Mouse (Mus musculus): ENCODE measurements around the gene Mlf1. TPM values are rescaled to one million over a fixed set of nuclear protein-coding genes. Genes with fewer than 3 reads are reported as not detected.
A peak's percentile ranks its signal among the peaks of the same experiment; 100 is the strongest.

Gene Mlf1
- total RNA-seq (2014; fragmentation: Nextera tagmentation) (1.6 TPM in 1 of 2 replicates, not detected in the other), total RNA-seq (2017) (0.72 and 1.0 TPM in 2 replicates)

DNA sequence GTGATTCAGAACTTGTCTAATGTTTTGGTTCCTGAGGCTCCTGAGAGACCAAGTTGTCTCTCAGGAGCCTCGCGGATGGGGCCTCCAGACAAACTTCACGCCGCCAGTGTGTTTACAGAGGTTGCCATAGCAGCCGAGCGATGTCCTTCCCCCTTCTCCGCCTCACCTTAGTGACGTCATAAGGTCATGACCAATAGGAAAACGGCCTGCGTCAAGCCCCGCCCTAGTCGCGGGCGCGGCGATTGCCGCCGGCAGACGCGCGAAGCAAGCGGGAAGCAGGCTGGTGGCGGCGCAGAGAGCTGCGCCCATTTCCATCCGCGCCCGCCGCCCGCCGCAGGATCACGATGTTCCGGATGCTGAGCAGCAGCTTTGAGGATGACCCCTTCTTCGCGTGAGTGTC lies at the start of gene Mlf1:
Gene Mlf1 (plus strand): TSS at position 226 of the 400 bp plus-strand sequence.
- ATAC-seq (replicated peaks; ENCODE audit: poor library complexity, severe bottlenecking): peak; percentile 100

DNA sequence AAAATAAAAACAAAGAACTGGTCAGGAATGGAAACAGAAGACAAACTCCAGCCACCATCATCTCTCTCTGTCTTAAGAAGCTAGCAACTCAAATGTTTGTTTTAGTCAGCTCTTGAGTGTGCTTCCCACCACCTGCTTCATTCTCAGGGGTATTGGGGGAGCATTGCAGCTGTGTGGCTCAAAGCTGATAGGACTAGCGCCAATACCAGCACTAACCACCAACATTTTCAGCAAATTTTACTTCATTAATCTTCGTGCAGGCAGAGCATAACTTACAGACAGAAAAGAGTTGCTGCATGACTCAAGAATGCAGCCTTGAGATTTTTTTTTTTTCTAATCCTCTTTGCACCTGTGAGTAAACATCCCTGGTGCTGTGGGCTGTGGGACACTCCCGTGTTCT lies 34.3 kb upstream of the Mlf1 start:
- no peak for ATAC-seq (replicated peaks; ENCODE audit: poor library complexity, severe bottlenecking)

- no peak for ATAC-seq (replicated peaks; ENCODE audit: poor library complexity, severe bottlenecking)
Measured at GRCm38 (mm10) chr3:67340921-67341320, 33.0 kb upstream of the Mlf1 start.

GRCm38 (mm10) chr3:67343004-67343662 lies 30.8 kb upstream of the Mlf1 start:
- ATAC-seq (replicated peaks; ENCODE audit: poor library complexity, severe bottlenecking): no peak

DNA sequence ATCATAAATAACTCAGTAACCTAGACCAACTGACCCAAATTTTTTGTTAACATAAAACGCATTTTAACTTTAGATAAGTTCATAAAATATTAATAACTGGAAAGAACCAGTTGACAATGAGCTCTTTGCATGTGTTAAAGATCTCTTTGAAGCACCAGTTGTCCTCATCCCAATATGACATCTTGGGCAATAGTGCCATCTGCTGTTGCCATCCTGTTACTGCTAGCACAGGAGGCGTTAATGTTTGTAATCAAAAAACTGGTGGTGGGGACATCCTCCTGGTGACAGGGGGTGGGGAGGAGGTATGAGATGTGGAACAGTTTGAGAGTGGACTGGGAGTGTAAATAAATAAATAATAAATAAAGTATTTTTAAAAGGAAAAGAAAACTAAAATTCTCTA lies 29.3 kb upstream of the Mlf1 start:
- ATAC-seq (replicated peaks; ENCODE audit: poor library complexity, severe bottlenecking): peak; percentile 79

DNA sequence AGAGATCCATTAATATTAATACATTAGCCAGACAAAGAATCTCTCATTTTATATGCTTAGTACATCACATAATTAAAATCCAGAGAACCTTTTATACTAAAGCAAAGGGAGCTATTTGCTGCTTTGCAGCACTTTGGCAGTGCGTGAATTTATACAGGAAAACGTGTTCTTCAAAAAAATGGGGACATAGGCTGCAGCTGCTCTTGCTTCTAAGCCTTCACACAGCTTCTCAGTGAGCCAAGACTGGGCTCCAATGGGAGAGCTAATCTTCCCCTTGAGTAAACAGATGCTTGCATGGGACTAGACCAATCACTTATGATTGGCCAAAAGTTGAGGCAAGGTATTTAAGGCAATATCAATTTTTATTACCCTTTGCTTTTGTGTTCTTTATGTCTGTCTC lies 27.2 kb upstream of the Mlf1 start:
- ATAC-seq (replicated peaks; ENCODE audit: poor library complexity, severe bottlenecking): no peak

- ATAC-seq (replicated peaks; ENCODE audit: poor library complexity, severe bottlenecking): no peak
Measured at GRCm38 (mm10) chr3:67351406-67352127, 22.3 kb upstream of the Mlf1 start.

DNA sequence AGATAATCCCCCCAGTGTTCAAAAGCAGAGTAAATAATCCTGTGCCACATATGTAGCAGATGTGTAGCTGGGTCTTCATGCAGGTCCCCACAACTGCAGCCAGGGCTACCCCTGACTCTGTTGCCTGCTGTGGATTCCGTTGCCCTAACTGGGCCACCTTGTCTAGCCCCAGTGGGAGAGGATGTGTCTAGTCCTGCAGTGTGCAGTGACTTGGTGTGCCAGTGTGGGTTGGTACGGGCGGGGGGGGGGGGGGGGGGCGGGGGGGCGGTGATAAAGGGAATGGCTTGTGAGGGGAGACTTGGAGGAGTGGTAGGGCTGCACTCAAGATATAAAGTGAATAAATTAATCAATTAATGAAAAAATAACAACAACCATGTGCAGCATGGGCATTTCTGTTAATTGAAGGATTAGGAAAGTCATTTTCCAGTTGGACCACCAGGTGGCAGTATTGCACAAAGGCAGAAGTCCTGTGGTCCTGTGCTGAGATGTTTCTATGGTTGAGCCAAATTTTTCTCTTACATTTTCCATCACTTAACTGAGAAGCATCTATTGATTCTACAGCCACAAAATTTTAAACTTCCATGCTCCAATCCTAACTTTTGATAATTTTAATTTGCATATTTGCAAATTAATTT lies 21.7 kb upstream of the Mlf1 start:
- peak; percentile 53; the same call in 1 of the 2 replicates for ATAC-seq (replicated peaks; ENCODE audit: poor library complexity, severe bottlenecking)

DNA sequence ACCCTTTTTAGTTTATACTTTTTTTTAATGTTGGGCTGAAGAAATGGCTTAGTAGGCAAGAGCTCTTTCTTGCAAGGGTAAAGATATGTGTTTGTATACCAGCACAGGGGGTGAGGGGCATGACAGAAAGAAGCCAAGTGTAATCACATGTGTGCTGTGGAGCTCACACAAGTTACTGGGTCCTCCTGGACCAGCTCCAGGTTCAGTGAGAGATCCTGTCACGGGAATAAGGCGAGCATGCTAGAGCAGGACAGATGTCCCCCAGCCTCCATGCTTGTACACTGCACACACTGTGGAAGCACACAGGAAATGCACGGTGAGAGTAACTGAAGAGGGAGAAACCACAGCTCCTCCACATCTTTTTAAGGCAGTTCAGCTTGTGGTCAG lies 21.1 kb upstream of the Mlf1 start:
- no peak for ATAC-seq (replicated peaks; ENCODE audit: poor library complexity, severe bottlenecking)

DNA sequence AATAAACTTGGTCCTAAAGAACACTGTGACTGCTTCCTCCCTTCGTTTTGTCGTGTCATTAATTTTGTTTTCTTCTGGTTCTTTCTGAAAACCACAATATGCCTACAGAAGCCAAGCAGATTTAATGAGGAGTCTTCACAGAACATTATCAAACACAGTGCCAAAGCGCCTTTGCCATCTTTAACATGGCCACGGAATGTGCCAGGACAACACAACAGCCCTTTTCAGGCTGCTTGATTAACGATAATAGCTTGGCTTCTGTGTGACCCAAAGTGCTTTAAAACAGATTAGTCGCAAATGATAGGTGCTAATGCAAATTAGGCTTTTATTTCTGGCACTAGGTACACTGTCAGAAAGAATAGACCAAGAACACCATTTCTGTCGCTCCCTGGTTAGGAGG lies 15.5 kb upstream of the Mlf1 start:
- no peak for ATAC-seq (replicated peaks; ENCODE audit: poor library complexity, severe bottlenecking)

DNA sequence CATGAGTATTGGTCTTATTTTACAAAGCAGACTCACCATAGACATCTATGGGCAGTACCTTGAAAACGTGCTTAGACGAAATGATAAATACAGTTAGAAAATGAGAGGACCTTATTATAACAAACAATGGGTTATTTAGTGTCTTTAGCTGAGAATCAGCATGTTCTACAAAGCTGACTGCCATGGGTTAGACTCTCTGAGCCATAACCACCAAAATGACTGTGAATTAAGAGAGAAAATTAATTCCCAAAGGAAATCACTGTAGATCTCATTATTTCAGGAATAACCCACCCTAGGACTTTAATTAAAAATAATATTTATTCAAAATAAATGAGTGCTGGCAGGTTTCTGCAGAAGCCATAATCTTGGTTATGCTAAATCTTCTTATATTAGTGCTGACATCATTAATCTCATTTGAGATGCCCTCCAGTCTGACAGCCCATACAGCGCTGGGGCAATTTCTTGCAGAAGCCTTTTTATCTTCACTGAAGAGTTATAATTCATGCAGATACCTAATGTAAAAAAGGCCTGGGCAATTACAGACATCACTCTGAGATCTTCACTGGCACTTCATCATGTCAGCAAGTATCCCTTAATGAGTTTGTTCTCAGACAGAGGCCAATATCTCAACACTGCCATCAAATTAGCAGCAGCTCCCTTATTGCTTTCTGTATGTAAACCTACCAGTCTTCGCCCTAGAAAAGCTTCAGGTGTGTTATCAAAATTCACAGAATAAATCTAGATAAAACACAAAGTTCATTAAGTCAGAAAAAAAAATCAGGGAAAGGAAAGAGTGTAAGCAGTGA lies 7.6 kb upstream of the Mlf1 start:
- ATAC-seq (replicated peaks; ENCODE audit: poor library complexity, severe bottlenecking): no peak

DNA sequence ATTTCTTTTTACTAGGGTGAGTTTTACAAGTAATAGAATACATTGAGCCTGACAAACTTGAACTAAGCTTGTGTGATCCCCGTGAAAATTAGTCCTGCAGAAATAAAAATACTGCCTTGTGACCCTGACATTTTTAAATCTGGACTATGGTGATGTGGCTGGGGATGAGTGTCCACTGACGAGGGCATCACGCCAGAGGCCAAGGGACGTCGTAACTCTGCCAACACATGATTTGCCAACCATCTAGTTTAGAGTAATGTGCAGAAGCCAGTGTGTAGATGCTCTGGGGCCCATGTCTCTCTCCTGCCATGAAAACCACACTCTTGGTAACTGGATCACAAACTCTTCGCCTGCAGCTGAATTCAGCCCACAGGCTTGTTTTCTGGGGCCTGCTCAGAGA lies 6.4 kb upstream of the Mlf1 start:
- no peak for ATAC-seq (replicated peaks; ENCODE audit: poor library complexity, severe bottlenecking)

DNA sequence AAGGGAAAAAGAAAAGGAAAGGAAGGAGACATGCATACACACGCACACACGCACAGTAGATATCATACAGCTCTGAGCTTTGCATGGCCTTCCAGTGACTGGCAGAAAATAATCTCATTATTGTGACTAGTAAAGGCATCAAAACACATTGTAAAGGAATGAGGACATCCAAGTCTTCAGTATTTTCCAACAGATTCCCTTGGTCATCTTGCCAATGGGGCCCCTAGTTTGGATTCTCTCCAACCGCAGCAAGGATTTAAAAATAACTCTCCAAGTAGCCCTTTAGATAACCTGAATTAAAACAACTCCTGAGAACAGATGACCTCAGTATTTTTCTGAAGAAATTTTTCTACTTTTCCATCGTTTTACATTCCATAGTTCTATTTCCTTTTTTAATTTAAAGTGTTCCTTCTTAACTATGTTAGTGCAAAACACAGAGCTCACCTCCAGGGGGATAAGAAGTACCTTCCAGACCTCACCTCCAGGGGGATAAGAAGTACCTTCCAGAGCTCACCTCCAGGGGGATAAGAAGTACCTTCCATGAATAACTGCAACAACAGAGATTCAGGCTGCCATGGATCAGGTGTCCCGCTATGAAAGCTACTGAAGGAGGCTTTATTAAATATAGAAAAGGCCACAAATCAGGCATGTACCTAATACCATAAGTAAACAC lies 4.4 kb upstream of the Mlf1 start:
- ATAC-seq (replicated peaks; ENCODE audit: poor library complexity, severe bottlenecking): no peak

DNA sequence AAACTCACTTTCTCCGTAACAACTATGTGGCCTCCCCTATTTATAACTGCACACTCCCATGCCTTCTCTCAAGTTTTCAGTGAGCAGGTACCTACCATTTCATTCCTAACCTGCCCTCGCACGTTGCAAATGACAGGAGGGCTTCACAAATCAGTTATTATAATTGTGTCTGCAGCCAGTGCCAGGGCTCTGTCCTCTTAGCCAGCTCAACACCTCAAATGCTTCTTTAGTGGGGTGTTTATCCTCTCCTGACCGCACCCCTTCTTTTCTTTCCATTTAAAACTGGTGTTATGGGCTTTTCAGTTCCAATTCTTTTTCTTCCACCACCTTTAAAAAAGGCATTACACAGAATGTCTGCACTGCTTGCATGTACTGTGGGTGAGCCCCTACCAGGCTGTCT lies 1.7 kb upstream of the Mlf1 start:
- no peak for ATAC-seq (replicated peaks; ENCODE audit: poor library complexity, severe bottlenecking)

- ATAC-seq (replicated peaks; ENCODE audit: poor library complexity, severe bottlenecking): no peak
Measured at GRCm38 (mm10) chr3:67372781-67373180, 1.1 kb upstream of the Mlf1 start.

DNA sequence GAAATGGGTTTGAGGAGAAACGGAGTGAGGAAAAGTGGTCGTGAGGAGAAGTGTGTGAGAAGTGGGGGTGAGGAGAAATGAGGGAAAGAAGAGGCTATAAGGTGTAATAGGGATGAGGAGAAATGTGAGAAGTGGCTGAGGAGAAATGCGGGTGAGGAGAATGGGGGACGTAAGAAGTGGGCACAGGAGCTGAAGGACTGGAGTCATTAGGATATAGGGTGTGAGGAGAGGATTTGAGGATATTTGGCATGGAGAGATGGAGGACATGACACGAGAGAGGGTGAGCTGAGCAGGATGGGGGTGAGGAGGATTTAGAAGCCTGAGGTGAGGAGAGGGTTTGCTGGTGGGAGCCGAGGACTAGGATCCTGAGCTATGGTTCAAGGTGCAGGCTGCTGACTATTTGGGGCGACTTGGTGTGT lies 472 bp downstream of the Mlf1 start:
- no peak for ATAC-seq (replicated peaks; ENCODE audit: poor library complexity, severe bottlenecking)

GRCm38 (mm10) chr3:67375063-67375462 lies 1.2 kb downstream of the Mlf1 start, which contains the start of gene Gm17402:
Gm17402 (minus strand) TSS chr3:67375163.
- no peak for ATAC-seq (replicated peaks; ENCODE audit: poor library complexity, severe bottlenecking)

DNA sequence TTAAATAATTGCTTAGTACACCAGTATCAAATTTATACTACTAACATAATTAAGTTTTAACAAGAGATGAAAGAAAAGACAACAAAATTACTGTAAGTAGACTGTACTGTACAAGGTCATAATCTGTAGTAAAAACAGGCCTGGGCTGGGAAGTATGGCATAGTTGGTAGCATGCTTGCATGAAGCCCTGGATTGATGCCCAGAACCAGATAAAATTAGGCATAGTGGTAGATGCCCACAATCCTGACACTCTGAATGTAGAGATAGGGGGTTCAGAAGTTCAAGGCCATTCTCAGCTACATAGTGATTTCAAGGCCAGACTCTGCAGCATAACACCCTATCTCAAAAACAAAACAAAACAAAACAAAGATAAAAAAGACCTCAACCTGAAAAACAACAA lies 4.3 kb downstream of the Mlf1 start:
- ATAC-seq (replicated peaks; ENCODE audit: poor library complexity, severe bottlenecking): no peak

DNA sequence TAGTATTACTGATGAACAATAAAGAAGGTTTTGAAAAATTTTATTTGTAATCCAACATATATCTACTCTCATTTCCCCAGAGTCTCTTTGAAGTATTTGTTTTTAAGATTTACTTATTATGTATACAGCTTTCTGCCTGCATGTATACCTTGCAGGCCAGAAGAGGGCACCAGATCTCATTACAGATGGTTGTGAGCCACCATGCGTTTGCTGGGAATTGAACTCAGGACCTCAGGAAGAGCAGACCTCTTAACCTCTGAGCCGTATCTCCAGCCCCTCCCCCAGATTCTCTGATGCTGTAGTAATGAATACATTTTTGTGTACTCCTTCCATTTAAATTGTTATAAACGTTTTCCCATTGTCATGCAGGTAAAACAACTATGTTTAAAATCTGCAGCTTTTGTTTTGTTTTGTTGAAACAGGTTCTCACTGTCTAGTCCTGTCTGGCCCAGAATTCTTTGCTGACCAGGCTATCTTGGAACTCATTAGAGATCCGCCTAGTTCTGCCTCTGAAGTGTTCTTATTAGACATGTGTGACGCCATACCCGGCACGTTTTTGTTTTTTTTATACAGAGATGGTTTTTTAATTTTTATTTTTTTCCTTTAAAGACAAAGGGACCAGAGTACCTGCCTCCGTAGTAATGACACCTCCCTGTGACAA lies 55.6 kb downstream of the Mlf1 start:
- peak; percentile 10 for ATAC-seq (replicated peaks; ENCODE audit: poor library complexity, severe bottlenecking)

- peak; percentile 98 for ATAC-seq (replicated peaks; ENCODE audit: poor library complexity, severe bottlenecking)
Measured at GRCm38 (mm10) chr3:67429999-67430380, 56.1 kb downstream of the Mlf1 start, which contains the start of gene Gfm1. Gfm1 (plus strand) TSS chr3:67430096.

Data from granulocyte monocyte progenitor cell, adult 5-6 weeks (primary cell).